Mouse (Mus musculus) intestine, embryonic 14.5 days (tissue): ENCODE measurements around the gene Wnt8b. TPM values are rescaled to one million over a fixed set of nuclear protein-coding genes. Genes with fewer than 3 reads are reported as not detected.
A peak's percentile ranks its signal among the peaks of the same experiment; 100 is the strongest.

Source experiments
- ATAC-seq: fragments of 200-750 bp; cut with Nextera tagmentation; replicated peaks from 2 replicates; pipeline ENCODE4 v1.8.0; 2017; ENCODE audit warnings: low read depth, moderate number of reproducible peaks, moderate TSS enrichment, moderate library complexity; ENCODE audit not compliant: low FRiP score, low TSS enrichment
- DNase-seq: peaks from one replicate; pipeline ENCODE4 v3.0.0-alpha.2; 2018; ENCODE audit warnings: low spot score
- H3K27ac ChIP-seq: fragments of 300-500 bp; sonication (generic); 2 replicates; pipeline ENCODE4 v1.5.1; 2014; ENCODE audit warnings: low read depth, mild to moderate bottlenecking, control low read depth
- H3K27me3 ChIP-seq: fragments of 300-500 bp; sonication (generic); replicated peaks from 2 replicates; pipeline ENCODE4 v1.6.1; 2014; ENCODE audit warnings: low read length, control low read depth; ENCODE audit not compliant: control insufficient read depth, insufficient read depth
- H3K36me3 ChIP-seq: fragments of 300-500 bp; sonication (generic); 2 replicates; pipeline ENCODE4 v1.6.1; 2014; ENCODE audit warnings: low read length, control low read depth; ENCODE audit not compliant: control insufficient read depth, insufficient read depth
- H3K4me1 ChIP-seq: fragments of 300-500 bp; sonication (generic); replicated peaks from 2 replicates; pipeline ENCODE4 v1.6.1; 2014; ENCODE audit warnings: low read length, control low read depth, mixed read lengths; ENCODE audit not compliant: control insufficient read depth, insufficient read depth
- H3K4me2 ChIP-seq: fragments of 300-500 bp; sonication (generic); 2 replicates; pipeline ENCODE4 v1.6.1; 2014; ENCODE audit warnings: low read length
- H3K4me3 ChIP-seq: fragments of 300-500 bp; sonication (generic); 2 replicates; pipeline ENCODE4 v1.5.1; 2014; ENCODE audit warnings: low read depth, low read length, control low read depth, mixed read lengths
- H3K9ac ChIP-seq: fragments of 300-500 bp; sonication (generic); 2 replicates; pipeline ENCODE4 v1.6.1; 2014; ENCODE audit warnings: mild to moderate bottlenecking, low read length
- H3K9me3 ChIP-seq: fragments of 300-500 bp; sonication (generic); 2 replicates; pipeline ENCODE4 v1.6.1; 2016; ENCODE audit warnings: low read length, control low read depth; ENCODE audit not compliant: control insufficient read depth
- WGBS: fragments of 180-500 bp; shearing (Covaris S2); extraction: QIAGEN DNeasy Blood & Tissue Kit; methylation state at CpG from one replicate; pipeline ENCODE4 v1.1.7; 2014; 5-methylcytosine and 5-hydroxymethylcytosine counted together
- polyA plus RNA-seq: library from polyadenylated mRNA; unstranded; fragments of >200 nt; fragmentation: Nextera tagmentation; extraction: Ambion mirVana; gene quantifications from 2 replicates; pipeline ENCODE4 v1.2.1, GENCODE M21; 2014

Wnt8b gene
- polyA plus RNA-seq, 1 experiment from 2014 or later: not detected

DNA sequence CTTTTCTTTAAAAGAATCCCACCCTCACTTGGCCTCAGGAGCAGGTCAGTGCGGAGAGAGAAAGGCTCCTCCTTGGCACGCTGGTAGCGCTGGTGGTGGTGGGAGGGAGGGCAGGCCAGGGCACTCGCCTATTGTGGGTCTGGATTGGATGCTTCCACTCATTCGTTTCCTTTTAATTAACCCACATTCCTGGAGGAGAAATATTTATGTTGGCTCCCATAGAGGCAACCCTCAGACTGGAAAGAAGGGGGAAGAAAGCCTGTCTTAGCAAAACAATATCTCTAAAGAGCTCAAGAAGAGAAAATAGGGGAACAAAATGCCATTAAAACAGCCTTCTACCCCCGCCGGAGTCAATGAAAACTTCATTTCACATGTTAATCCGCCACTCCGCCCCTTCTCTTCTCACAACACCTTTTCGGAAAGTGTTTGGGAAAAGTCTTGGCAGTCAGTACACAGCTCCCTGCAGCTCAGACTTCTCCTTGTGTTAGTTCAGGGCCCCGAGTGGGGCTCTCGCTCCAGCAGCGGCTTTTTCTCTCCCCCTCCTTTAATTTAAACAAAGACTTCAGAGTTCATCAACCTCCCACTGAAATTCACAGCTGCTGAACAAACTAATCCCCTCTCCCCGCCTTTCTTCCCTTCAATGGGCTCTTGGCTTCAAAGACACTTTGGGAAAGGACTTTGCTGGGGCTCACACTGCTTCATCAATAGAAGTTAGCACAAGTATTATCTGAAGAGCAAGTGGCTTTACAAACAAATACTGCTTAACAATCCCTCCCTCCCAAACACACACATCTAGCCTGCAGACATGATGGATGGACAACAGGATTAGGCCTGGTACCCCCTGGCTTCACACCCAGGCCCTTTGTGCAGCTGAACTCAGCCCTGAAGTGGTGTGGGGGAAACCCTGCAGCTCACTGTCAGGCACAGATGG lies 21.5 kb downstream of the Wnt8b start:
- no peak for ATAC-seq
- WGBS: 23% methylated on average over 14 of the region's 14 CpGs

DNA sequence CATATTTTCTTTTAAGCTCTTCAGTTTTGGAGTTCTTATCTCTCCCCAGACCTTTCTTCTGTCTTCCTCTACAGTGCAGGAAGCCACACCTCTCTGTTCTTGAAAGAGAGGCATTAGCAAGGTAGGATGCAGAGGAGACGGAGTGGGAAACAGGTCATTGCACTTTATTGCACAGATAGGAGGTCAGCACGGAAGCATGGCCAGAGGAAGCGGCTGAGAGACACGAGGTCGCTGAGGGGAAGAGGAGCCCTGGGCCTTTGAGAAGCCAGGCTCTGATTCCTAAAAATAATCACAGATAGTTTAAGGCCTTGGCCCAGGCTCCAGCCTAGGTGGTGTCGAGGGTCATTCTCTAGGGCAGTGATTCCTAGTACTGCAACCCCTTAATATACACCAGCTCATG lies 22.5 kb downstream of the Wnt8b start:
- Histone ChIP-seq H3K36me3 (no peaks in the 10 kb centered on the region), H3K27ac (no peak overlapping the region), H3K9ac (no peak overlapping the region), H3K4me2 (no peak overlapping the region), H3K27me3 (peaks cover 33% of the 10 kb centered on the region), H3K9me3 (no peaks in the 10 kb centered on the region), H3K4me3 (no peak overlapping the region), H3K4me1 (peaks cover 16% of the 10 kb centered on the region)
- 58% methylated on average over 6 of the region's 6 CpGs for WGBS
- no peak for DNase-seq
- ATAC-seq: no peak

More for the DNA sequence above, 21.5 kb downstream of the Wnt8b start:
- Histone ChIP-seq H3K36me3 (no peaks in the 10 kb centered on the region), H3K4me1 (peaks cover 16% of the 10 kb centered on the region), H3K4me3 (no peak overlapping the region), H3K27me3 (peaks cover 43% of the 10 kb centered on the region), H3K9me3 (no peaks in the 10 kb centered on the region), H3K27ac (peak overlapping the region; percentile 57; the same call in 1 of the 2 replicates), H3K4me2 (no peak overlapping the region; the same call in 1 of the 2 replicates), H3K9ac (no peak overlapping the region)
- DNase-seq: no peak

DNA sequence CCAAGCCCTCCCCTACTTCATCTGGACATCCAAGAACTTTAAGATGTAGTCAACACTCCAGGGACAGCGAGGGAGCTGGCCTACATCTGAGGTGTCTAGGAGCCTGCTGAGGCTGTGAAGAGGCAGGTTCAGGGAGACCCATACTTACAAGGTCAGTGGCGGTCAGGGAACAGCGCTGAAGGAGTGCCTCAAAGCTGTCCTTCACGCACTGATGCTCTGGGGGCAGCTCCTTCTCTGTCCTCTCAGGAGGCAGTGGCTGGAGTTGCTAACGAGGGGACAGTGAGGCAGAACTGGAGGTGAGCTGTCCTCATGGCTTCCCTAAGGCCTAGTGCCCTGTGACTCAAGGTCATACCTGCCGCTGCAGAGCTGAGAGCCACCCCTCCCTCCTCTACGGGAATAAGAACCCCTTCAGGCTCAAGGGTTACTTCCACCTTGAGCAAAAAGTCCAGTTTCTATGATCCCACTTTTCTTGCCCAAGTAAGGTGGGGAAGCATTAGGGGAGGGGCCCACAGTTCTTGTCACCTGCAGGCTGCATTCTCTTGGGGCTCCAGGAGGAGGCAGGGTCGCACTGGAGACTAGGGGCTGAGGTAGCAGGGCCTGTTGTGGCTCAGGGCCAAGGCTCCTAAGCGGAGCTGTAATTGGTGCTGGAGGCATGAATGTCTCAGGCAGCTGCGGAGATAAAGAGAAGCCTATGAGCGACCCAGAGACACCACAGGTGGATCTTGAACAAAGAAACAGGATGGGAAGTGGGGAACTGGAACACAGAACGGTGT lies 24.9 kb downstream of the Wnt8b start:
- DNase-seq (no peak), ATAC-seq (no peak)
- Histone ChIP-seq H3K36me3 (no peaks in the 10 kb centered on the region), H3K4me1 (peaks cover 16% of the 10 kb centered on the region), H3K27me3 (peaks cover 9% of the 10 kb centered on the region), H3K4me3 (no peak overlapping the region), H3K9me3 (no peaks in the 10 kb centered on the region), H3K4me2 (no peak overlapping the region), H3K27ac (no peak overlapping the region), H3K9ac (no peak overlapping the region)
- WGBS: 67% methylated on average over 12 of the region's 12 CpGs

DNA sequence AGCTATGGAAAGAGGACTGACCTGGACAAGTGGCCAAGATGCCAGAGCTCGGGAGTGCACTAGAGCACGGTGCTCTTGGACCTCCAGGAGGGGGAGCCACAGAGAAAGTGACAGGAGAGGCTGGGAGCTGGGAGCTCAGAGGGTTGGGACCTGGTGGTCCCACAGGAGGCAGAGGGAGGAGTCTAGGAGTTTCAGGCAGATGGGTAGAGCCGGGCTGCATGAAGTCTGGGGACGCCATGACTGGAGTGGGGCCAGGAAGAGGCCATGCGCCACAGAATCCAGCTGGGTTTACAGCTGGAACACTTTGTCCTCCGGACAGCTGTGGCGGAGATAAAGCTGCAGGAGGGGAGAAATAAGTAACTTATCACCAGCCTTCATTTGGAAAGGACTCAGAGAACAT lies 25.9 kb downstream of the Wnt8b start:
- no peak; the same call in 1 of the 2 replicates for ATAC-seq
- H3K9me3 ChIP-seq: no peaks in the 10 kb centered on the region
- no peak overlapping the region for H3K27ac ChIP-seq
- H3K9ac ChIP-seq: no peak overlapping the region
- H3K27me3 ChIP-seq: no peaks in the 10 kb centered on the region; the same call in 1 of the 2 replicates
- H3K4me1 ChIP-seq: peaks cover 14% of the 10 kb centered on the region
- 18% methylated on average over 7 of the region's 7 CpGs for WGBS
- no peaks in the 10 kb centered on the region for H3K36me3 ChIP-seq
- no peak for DNase-seq
- no peak overlapping the region for H3K4me2 ChIP-seq
- H3K4me3 ChIP-seq: no peak overlapping the region

DNA sequence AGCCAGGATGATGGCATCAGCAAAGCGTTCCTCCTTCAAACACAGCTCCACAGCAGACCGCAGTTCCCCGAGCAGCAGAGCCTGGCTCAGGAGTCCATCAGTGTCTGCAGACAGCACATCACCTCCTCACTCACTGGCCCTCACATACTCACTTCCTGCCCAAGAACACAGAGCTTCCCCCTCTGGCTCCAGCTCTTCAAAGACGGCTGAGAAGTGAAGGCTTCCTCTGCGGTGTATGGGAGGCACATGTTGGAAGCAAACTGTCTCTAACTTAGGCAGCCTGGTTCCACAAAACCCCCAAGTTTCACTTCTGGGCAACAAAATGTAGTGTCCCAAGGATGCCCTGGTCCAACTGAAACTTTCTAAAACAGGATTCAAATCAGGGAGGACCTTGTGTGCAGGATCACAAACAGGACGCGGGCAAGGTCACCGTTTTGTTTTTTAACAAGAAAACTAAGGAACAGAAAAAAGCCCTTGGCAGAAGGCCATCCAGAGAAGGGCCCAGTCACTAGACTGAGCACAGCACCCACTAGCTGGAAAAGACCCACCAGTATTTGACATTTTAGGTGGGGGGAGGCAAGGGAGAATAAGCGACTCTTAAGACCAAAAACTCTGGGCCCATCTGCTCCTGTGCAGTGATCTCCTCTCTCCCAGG lies 32.4 kb downstream of the Wnt8b start:
- DNase-seq (no peak), ATAC-seq (no peak)
- H3K4me3 ChIP-seq: no peak overlapping the region
- no peak overlapping the region for H3K9ac ChIP-seq
- no peaks in the 10 kb centered on the region for H3K36me3 ChIP-seq
- WGBS: 72% methylated on average over 9 of the region's 9 CpGs
- no peaks in the 10 kb centered on the region for H3K4me1 ChIP-seq
- H3K9me3 ChIP-seq: no peaks in the 10 kb centered on the region
- H3K27me3 ChIP-seq: no peaks in the 10 kb centered on the region
- H3K4me2 ChIP-seq: no peak overlapping the region
- no peak overlapping the region for H3K27ac ChIP-seq

DNA sequence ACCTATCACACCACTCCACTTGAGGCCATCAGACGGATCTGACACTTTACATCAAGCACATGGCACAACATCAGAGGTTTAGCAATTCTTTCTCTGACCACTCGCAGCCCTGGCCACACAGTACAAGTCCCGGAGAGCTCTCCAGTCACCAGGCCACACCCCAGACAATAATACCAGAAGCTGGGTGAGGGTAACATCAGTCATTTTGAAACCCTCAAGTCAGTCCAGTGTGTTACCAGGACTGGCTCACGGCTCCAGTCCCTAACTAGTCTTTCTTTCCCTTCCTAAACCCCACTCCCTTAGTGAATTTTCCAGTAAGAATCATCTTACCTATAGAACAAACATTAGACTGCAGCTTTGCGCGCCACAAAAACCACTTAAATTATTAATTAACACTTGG lies 36.7 kb downstream of the Wnt8b start:
- H3K9me3 ChIP-seq: no peaks in the 10 kb centered on the region
- 88% methylated on average over 6 of the region's 6 CpGs for WGBS
- H3K36me3 ChIP-seq: no peaks in the 10 kb centered on the region
- H3K4me2 ChIP-seq: no peak overlapping the region
- no peak overlapping the region for H3K4me3 ChIP-seq
- no peak overlapping the region for H3K9ac ChIP-seq
- DNase-seq: no peak
- no peaks in the 10 kb centered on the region for H3K4me1 ChIP-seq
- ATAC-seq: no peak
- H3K27me3 ChIP-seq: no peaks in the 10 kb centered on the region
- no peak overlapping the region for H3K27ac ChIP-seq

DNA sequence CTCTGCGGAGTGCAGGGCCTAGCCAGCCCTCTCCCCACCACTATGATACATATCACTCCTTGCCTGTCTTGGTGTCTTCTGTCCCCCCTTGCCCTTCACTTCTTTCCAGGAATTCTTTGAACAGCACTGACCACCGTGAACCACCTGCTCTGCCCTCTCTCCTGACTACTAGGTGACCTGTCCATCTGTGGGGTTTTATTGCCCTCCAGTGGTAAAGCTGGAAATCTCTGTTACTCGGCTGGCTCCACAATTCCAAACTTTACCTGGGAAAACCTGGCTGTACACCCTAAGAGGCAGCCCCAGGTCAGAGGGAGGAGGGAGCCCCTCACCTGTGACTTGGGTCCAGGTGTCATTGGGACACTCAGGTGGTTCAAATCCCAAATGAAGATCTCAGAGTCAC lies 42.1 kb downstream of the Wnt8b start:
- ATAC-seq (no peak), DNase-seq (no peak)
- Histone ChIP-seq H3K36me3 (no peaks in the 10 kb centered on the region), H3K27me3 (no peaks in the 10 kb centered on the region), H3K4me3 (no peak overlapping the region), H3K4me2 (no peak overlapping the region), H3K4me1 (no peaks in the 10 kb centered on the region), H3K9ac (no peak overlapping the region), H3K9me3 (no peaks in the 10 kb centered on the region), H3K27ac (no peak overlapping the region)
- WGBS: 35% methylated on average over 3 of the region's 3 CpGs

DNA sequence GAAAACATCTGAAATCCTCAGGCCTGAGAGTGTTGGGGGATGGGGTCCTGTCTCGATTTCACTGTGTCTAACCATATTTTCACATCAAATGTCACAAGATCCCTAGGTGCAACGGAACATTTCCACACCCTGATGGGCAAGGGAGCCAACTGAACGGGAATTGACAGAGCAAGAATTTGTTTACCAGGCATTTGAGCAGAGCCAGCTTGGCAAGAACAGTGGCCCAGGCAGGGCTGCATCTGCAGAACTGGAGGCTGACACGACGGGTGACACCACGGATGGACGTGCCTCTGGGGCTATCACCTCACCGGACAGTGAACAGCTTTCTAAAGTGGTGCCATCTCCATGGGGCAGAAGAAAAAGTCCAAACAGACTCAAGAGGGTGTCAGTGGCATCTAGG lies 44.1 kb downstream of the Wnt8b start:
- Histone ChIP-seq H3K27me3 (no peaks in the 10 kb centered on the region), H3K9me3 (peaks cover 4% of the 10 kb centered on the region; the same call in 1 of the 2 replicates), H3K4me2 (no peak overlapping the region), H3K4me3 (no peak overlapping the region), H3K9ac (no peak overlapping the region), H3K27ac (no peak overlapping the region), H3K36me3 (no peaks in the 10 kb centered on the region), H3K4me1 (no peaks in the 10 kb centered on the region)
- 80% methylated on average over 8 of the region's 8 CpGs for WGBS
- ATAC-seq (no peak), DNase-seq (no peak)
